Comparison of ENCODE assay signal across 32 mouse cellular contexts in genomic region chr9:31088883-31089282, GRCm38 (mm10). TPM values are rescaled to one million over a fixed set of nuclear protein-coding genes. Genes with fewer than 3 reads are reported as not detected.
A peak's percentile ranks its signal among the peaks of the same experiment; 100 is the strongest.
DNase-seq lines count a peak whose midpoint lies in the region; ATAC-seq lines count a peak whose summit lies in the region.
"Had no signal": no experiment of that assay in that cellular context is flagged by ENCODE, and none has a peak within 500 bp of the region (broad histone marks: within the 10 kb centered on the region; RNA-seq: fewer than 3 reads in every experiment).

No protein-coding gene starts in this region.

- H3K4me3 ChIP-seq in heart, embryonic 10.5 days: no peak overlapping the region
- H3K4me3 ChIP-seq in heart, embryonic 11.5 days (ENCODE audit: low read depth, low read length): no peak overlapping the region
- H3K4me3 ChIP-seq in limb, embryonic 10.5 days: no peak overlapping the region
- H3K4me3 ChIP-seq: embryonic facial prominence, embryonic 10.5 days; embryonic facial prominence, embryonic 15.5 days; forebrain, embryonic 13.5 days; heart, adult 2 months; heart, embryonic 15.5 days; hindbrain, embryonic 12.5 days; limb, embryonic 15.5 days; midbrain, embryonic 12.5 days; myocyte; neural tube, embryonic 12.5 days had no signal

- H3K36me3 ChIP-seq in heart, embryonic 10.5 days: no peaks in the 10 kb centered on the region
- H3K36me3 ChIP-seq in heart, embryonic 11.5 days (ENCODE audit: control insufficient read depth, insufficient read depth, low read length): no peaks in the 10 kb centered on the region
- H3K36me3 ChIP-seq in limb, embryonic 10.5 days: no peaks in the 10 kb centered on the region
- H3K36me3 ChIP-seq: embryonic facial prominence, embryonic 10.5 days; embryonic facial prominence, embryonic 15.5 days; G1E; heart, embryonic 15.5 days; hindbrain, embryonic 12.5 days; limb, embryonic 15.5 days; midbrain, embryonic 12.5 days; neural tube, embryonic 12.5 days had no signal

- DNase-seq in adrenal gland, adult (ENCODE audit: inconsistent age in 2 of 2, low spot score in 1 of 2): peak; percentile 63 to 86
- DNase-seq in adrenal gland, postnatal 25 days: no peak
- peak; percentile 70 for DNase-seq in heart, embryonic 10.5 days (ENCODE audit: low spot score)
- DNase-seq in spleen, postnatal 4 days (ENCODE audit: low spot score in 2 of 2): peak; percentile 7 to 49
- DNase-seq in spleen, postnatal 10 days (ENCODE audit: low spot score in 2 of 2): no peak
- DNase-seq in limb, embryonic 10.5 days (ENCODE audit: low spot score): peak; percentile 22
- no peak for DNase-seq in cerebellum, postnatal 25 days
- DNase-seq: cerebellum, adult 2 months; cerebellum, postnatal 14 days; gastrocnemius, postnatal 25 days; heart, adult 2 months; kidney, adult 9 months; kidney, postnatal 10 days; layer of hippocampus, postnatal 36 days; left cerebral cortex, postnatal 4 days; lung, embryonic 14.5 days; right cerebral cortex, adult 18-20 months; spleen, adult 18-20 months had no signal

- peaks cover 46% of the 10 kb centered on the region for H3K27me3 ChIP-seq in heart, embryonic 10.5 days (ENCODE audit: insufficient read depth, poor library complexity, severe bottlenecking)
- H3K27me3 ChIP-seq in heart, embryonic 11.5 days (ENCODE audit: control insufficient read depth, insufficient read depth, low read length): peaks cover 3% of the 10 kb centered on the region; the same call in 1 of the 2 replicates
- peaks cover 10% of the 10 kb centered on the region; the same call in 1 of the 2 replicates for H3K27me3 ChIP-seq in limb, embryonic 10.5 days (ENCODE audit: low read depth, poor library complexity, severe bottlenecking)
- H3K27me3 ChIP-seq: embryonic facial prominence, embryonic 15.5 days; forebrain, embryonic 13.5 days; hindbrain, embryonic 12.5 days; limb, embryonic 15.5 days; neural tube, embryonic 12.5 days had no signal

- WGBS in heart, embryonic 10.5 days: 81% methylated on average over 4 of the region's 4 CpGs
- 78% methylated on average over 4 of the region's 4 CpGs for WGBS in heart, embryonic 11.5 days (ENCODE audit: insufficient replicate concordance)
- 87% methylated on average over 4 of the region's 4 CpGs for WGBS in limb, embryonic 10.5 days

- H3K9me3 ChIP-seq in heart, embryonic 10.5 days: no peaks in the 10 kb centered on the region
- H3K9me3 ChIP-seq in heart, embryonic 11.5 days (replicated peaks; ENCODE audit: control insufficient read depth, low read length): no peaks in the 10 kb centered on the region
- no peaks in the 10 kb centered on the region for H3K9me3 ChIP-seq in limb, embryonic 10.5 days (replicated peaks)
- H3K9me3 ChIP-seq: embryonic facial prominence, embryonic 10.5 days; embryonic facial prominence, embryonic 15.5 days; forebrain, embryonic 13.5 days; G1E; heart, embryonic 15.5 days; hindbrain, embryonic 12.5 days; limb, embryonic 15.5 days; midbrain, embryonic 12.5 days; neural tube, embryonic 12.5 days had no signal

- no peak overlapping the region for H3K27ac ChIP-seq in heart, embryonic 10.5 days
- H3K27ac ChIP-seq in heart, embryonic 11.5 days (ENCODE audit: low read depth, low read length): no peak overlapping the region
- no peak overlapping the region for H3K27ac ChIP-seq in limb, embryonic 10.5 days
- H3K27ac ChIP-seq: embryonic facial prominence, embryonic 10.5 days; embryonic facial prominence, embryonic 15.5 days; forebrain, embryonic 13.5 days; heart, adult 2 months; heart, embryonic 15.5 days; hindbrain, embryonic 12.5 days; hindbrain, postnatal 0 days; limb, embryonic 15.5 days; liver, embryonic 14.5 days; midbrain, embryonic 12.5 days; neural tube, embryonic 12.5 days had no signal

- H3K4me1 ChIP-seq in heart, embryonic 10.5 days: 0 out of 2 replicates have a peak, but pooled peaks cover 3% of the 10 kb centered on the region
- H3K4me1 ChIP-seq in heart, embryonic 11.5 days (ENCODE audit: control insufficient read depth, insufficient read depth, low read length): no peaks in the 10 kb centered on the region
- peaks cover 4% of the 10 kb centered on the region; the same call in 1 of the 2 replicates for H3K4me1 ChIP-seq in limb, embryonic 10.5 days
- H3K4me1 ChIP-seq: hindbrain, embryonic 12.5 days; neural tube, embryonic 12.5 days had no signal

- no peak overlapping the region for H3K9ac ChIP-seq in heart, embryonic 11.5 days (ENCODE audit: low read depth, low read length)
- H3K9ac ChIP-seq: embryonic facial prominence, embryonic 15.5 days; forebrain, embryonic 13.5 days; heart, embryonic 15.5 days; hindbrain, embryonic 12.5 days; limb, embryonic 15.5 days; liver, embryonic 14.5 days; lung, embryonic 14.5 days; midbrain, embryonic 12.5 days; neural tube, embryonic 12.5 days had no signal

- no peak for ATAC-seq in heart, embryonic 11.5 days (replicated peaks; ENCODE audit: insufficient number of reproducible peaks, low FRiP score, low TSS enrichment)
- ATAC-seq: forebrain, embryonic 13.5 days; hindbrain, postnatal 0 days; intestine, postnatal 0 days had no signal

- no peak overlapping the region for H3K4me2 ChIP-seq in heart, embryonic 11.5 days
- H3K4me2 ChIP-seq: embryonic facial prominence, embryonic 15.5 days; forebrain, embryonic 13.5 days; heart, embryonic 15.5 days; hindbrain, embryonic 12.5 days; limb, embryonic 15.5 days; lung, embryonic 14.5 days; midbrain, embryonic 12.5 days; neural tube, embryonic 12.5 days had no signal

RNA-seq across cellular contexts. Expression of gene St14, which starts 42.8 kb away (rescaled TPM):
- total RNA-seq in adrenal gland, postnatal 25 days (2021): 1.2 TPM in 2 replicates
- 2.3 and 5.9 TPM in 2 replicates for polyA plus RNA-seq in heart, embryonic 10.5 days (2016; fragmentation: Nextera tagmentation; extraction: Ambion mirVana)
- 0.63 and 0.96 TPM in 2 replicates for polyA plus RNA-seq in heart, embryonic 11.5 days (2014; fragmentation: Nextera tagmentation; extraction: Ambion mirVana)
- polyA plus RNA-seq in limb, embryonic 10.5 days (2016; fragmentation: Nextera tagmentation; extraction: Ambion mirVana): 11.3 and 13.2 TPM in 2 replicates
- polyA plus RNA-seq: G1E had no signal

RNA-seq across cellular contexts. Expression of gene Zbtb44, which starts 58.4 kb away (rescaled TPM):
- 58.4 and 58.6 TPM in 2 replicates for total RNA-seq in adrenal gland, postnatal 25 days (2021)
- 4.6 and 6.1 TPM in 2 replicates for polyA plus RNA-seq in heart, embryonic 10.5 days (2016; fragmentation: Nextera tagmentation; extraction: Ambion mirVana)
- 4.2 and 7.1 TPM in 2 replicates for polyA plus RNA-seq in heart, embryonic 11.5 days (2014; fragmentation: Nextera tagmentation; extraction: Ambion mirVana)
- polyA plus RNA-seq in limb, embryonic 10.5 days (2016; fragmentation: Nextera tagmentation; extraction: Ambion mirVana): 4.8 and 5.6 TPM in 2 replicates

Comparison
In these comparisons a context has a peak if more than half of its experiments do, and no peak if none do; other contexts are left out.
1. DNase-seq: peak in adrenal gland, adult (2 of 2), heart, embryonic 10.5 days (single experiment), spleen, postnatal 4 days (2 of 2) and limb, embryonic 10.5 days (single experiment); none in adrenal gland, postnatal 25 days (single experiment), spleen, postnatal 10 days (0 of 2) and cerebellum, postnatal 25 days (0 of 2).